Mouse (Mus musculus): ENCODE data around the gene Pan2. TPM values are rescaled to one million over a fixed set of nuclear protein-coding genes. Genes with fewer than 3 reads are reported as not detected.

The Pan2 gene
- polyA plus RNA-seq, 1 experiment from 2014 or later = 27.1 TPM

GRCm38 (mm10) chr10:128296370-128297090, 6.6 kb upstream of the Pan2 start:
- Histone ChIP-seq H3K9ac (no peak overlapping the region), H3K27ac (no peak overlapping the region; the same call in 1 of the 2 replicates), H3K9me3 (no peaks in the 10 kb centered on the region), H3K4me3 (replicated peaks) (no peak overlapping the region), H3K4me2 (no peak overlapping the region), H3K4me1 (no peaks in the 10 kb centered on the region), H3K27me3 (replicated peaks) (no peaks in the 10 kb centered on the region), H3K36me3 (peaks cover 7% of the 10 kb centered on the region; the same call in 1 of the 2 replicates)
- no peak for ATAC-seq (ENCODE audit: insufficient read depth, low FRiP score, low read depth)
- 64% methylated on average over 13 of the region's 13 CpGs for WGBS

- H3K9ac ChIP-seq = no peak overlapping the region
- no peak overlapping the region for H3K27ac ChIP-seq
- no peak overlapping the region for H3K4me3 ChIP-seq (replicated peaks)
- H3K27me3 ChIP-seq (replicated peaks) = no peaks in the 10 kb centered on the region
- peaks cover 2% of the 10 kb centered on the region; the same call in 1 of the 2 replicates for H3K36me3 ChIP-seq
- no peak for ATAC-seq (ENCODE audit: insufficient read depth, low FRiP score, low read depth)
- no peaks in the 10 kb centered on the region for H3K9me3 ChIP-seq
- peaks cover under 1% of the 10 kb centered on the region; the same call in 1 of the 2 replicates for H3K4me1 ChIP-seq
- H3K4me2 ChIP-seq = no peak overlapping the region
- WGBS = 67% methylated on average over 4 of the region's 4 CpGs
Observed at GRCm38 (mm10) chr10:128297221-128297620, 5.9 kb upstream of the Pan2 start.

GRCm38 (mm10) chr10:128297622-128298021, 5.5 kb upstream of the Pan2 start:
- Histone ChIP-seq H3K4me1 (peaks cover 5% of the 10 kb centered on the region; the same call in 1 of the 2 replicates), H3K4me3 (replicated peaks) (no peak overlapping the region), H3K27me3 (replicated peaks) (no peaks in the 10 kb centered on the region), H3K9me3 (no peaks in the 10 kb centered on the region), H3K9ac (no peak overlapping the region), H3K36me3 (no peaks in the 10 kb centered on the region), H3K27ac (no peak overlapping the region), H3K4me2 (no peak overlapping the region)
- peak; percentile 27; the same call in 1 of the 2 replicates for ATAC-seq (ENCODE audit: insufficient read depth, low FRiP score, low read depth)
- 56% methylated on average over 11 of the region's 11 CpGs for WGBS

GRCm38 (mm10) chr10:128298243-128298642, 4.9 kb upstream of the Pan2 start:
- no peak overlapping the region for H3K9ac ChIP-seq
- WGBS = 65% methylated on average over 6 of the region's 6 CpGs
- no peaks in the 10 kb centered on the region for H3K27me3 ChIP-seq (replicated peaks)
- no peak overlapping the region for H3K4me2 ChIP-seq
- no peak for ATAC-seq (ENCODE audit: insufficient read depth, low FRiP score, low read depth)
- no peaks in the 10 kb centered on the region for H3K36me3 ChIP-seq
- H3K27ac ChIP-seq = no peak overlapping the region
- H3K9me3 ChIP-seq = no peaks in the 10 kb centered on the region
- peaks cover 5% of the 10 kb centered on the region; the same call in 1 of the 2 replicates for H3K4me1 ChIP-seq
- H3K4me3 ChIP-seq (replicated peaks) = no peak overlapping the region

GRCm38 (mm10) chr10:128298702-128299171, 4.4 kb upstream of the Pan2 start, which contains the start of gene Il23a:
TSS of gene Il23a (minus strand) at chr10:128298752.
- Histone ChIP-seq H3K9me3 (no peaks in the 10 kb centered on the region), H3K36me3 (no peaks in the 10 kb centered on the region), H3K27me3 (replicated peaks) (no peaks in the 10 kb centered on the region), H3K9ac (no peak within 1 kb of the TSS), H3K27ac (no peak within 1 kb of the TSS), H3K4me3 (replicated peaks) (no peak within 1 kb of the TSS), H3K4me2 (no peak within 1 kb of the TSS), H3K4me1 (peaks cover 7% of the 10 kb centered on the region)
- no peak for ATAC-seq (ENCODE audit: insufficient read depth, low FRiP score, low read depth)
- 81% methylated on average over 11 of the region's 11 CpGs for WGBS

- H3K27ac ChIP-seq = peak overlapping the region; percentile 98
- peak overlapping the region; percentile 64 for H3K4me3 ChIP-seq (replicated peaks)
- H3K9ac ChIP-seq = peak overlapping the region; percentile 61; the same call in 1 of the 2 replicates
- H3K4me1 ChIP-seq = peaks cover 14% of the 10 kb centered on the region
- no peak for ATAC-seq (ENCODE audit: insufficient read depth, low FRiP score, low read depth)
- no peaks in the 10 kb centered on the region for H3K9me3 ChIP-seq
- no peaks in the 10 kb centered on the region for H3K36me3 ChIP-seq
- WGBS = 26% methylated on average over 3 of the region's 3 CpGs
- no peaks in the 10 kb centered on the region for H3K27me3 ChIP-seq (replicated peaks)
- peak overlapping the region; percentile 72 for H3K4me2 ChIP-seq
Observed at GRCm38 (mm10) chr10:128302357-128302756, 778 bp upstream of the Pan2 start.

- WGBS = under 1% methylated on average over 9 of the region's 9 CpGs
- H3K9me3 ChIP-seq = no peaks in the 10 kb centered on the region
- H3K27me3 ChIP-seq (replicated peaks) = no peaks in the 10 kb centered on the region
- H3K4me3 ChIP-seq (replicated peaks) = peak overlapping the region; percentile 64
- peak overlapping the region; percentile 61 for H3K9ac ChIP-seq
- H3K27ac ChIP-seq = peak overlapping the region; percentile 98
- H3K4me1 ChIP-seq = peaks cover 14% of the 10 kb centered on the region
- peak; percentile 52 for ATAC-seq (ENCODE audit: insufficient read depth, low FRiP score, low read depth)
- H3K4me2 ChIP-seq = peak overlapping the region; percentile 72
- H3K36me3 ChIP-seq = no peaks in the 10 kb centered on the region
Observed at GRCm38 (mm10) chr10:128302785-128303125, 380 bp upstream of the Pan2 start.

GRCm38 (mm10) chr10:128309654-128310053, 6.5 kb downstream of the Pan2 start:
- Histone ChIP-seq H3K4me2 (no peak overlapping the region), H3K4me3 (replicated peaks) (no peak overlapping the region), H3K27me3 (replicated peaks) (no peaks in the 10 kb centered on the region), H3K4me1 (0 out of 2 replicates have a peak, but pooled peaks cover 5% of the 10 kb centered on the region), H3K27ac (no peak overlapping the region), H3K9me3 (no peaks in the 10 kb centered on the region), H3K36me3 (peaks cover 30% of the 10 kb centered on the region), H3K9ac (no peak overlapping the region)
- ATAC-seq (ENCODE audit: insufficient read depth, low FRiP score, low read depth) = no peak
- WGBS = 83% methylated on average over 7 of the region's 7 CpGs

- H3K27ac ChIP-seq = peak overlapping the region; percentile 26; the same call in 1 of the 2 replicates
- no peak overlapping the region for H3K4me3 ChIP-seq (replicated peaks)
- H3K9me3 ChIP-seq = no peaks in the 10 kb centered on the region
- no peak overlapping the region for H3K4me2 ChIP-seq
- H3K27me3 ChIP-seq (replicated peaks) = no peaks in the 10 kb centered on the region
- no peak overlapping the region for H3K9ac ChIP-seq
- H3K4me1 ChIP-seq = 0 out of 2 replicates have a peak, but pooled peaks cover 5% of the 10 kb centered on the region
- peaks cover 34% of the 10 kb centered on the region for H3K36me3 ChIP-seq
- WGBS = 51% methylated on average over 11 of the region's 11 CpGs
- peak; percentile 54; the same call in 1 of the 2 replicates for ATAC-seq (ENCODE audit: insufficient read depth, low FRiP score, low read depth)
Observed at GRCm38 (mm10) chr10:128310177-128310576, 7.0 kb downstream of the Pan2 start.

- H3K9me3 ChIP-seq = no peaks in the 10 kb centered on the region
- no peak for ATAC-seq (ENCODE audit: insufficient read depth, low FRiP score, low read depth)
- H3K27me3 ChIP-seq (replicated peaks) = no peaks in the 10 kb centered on the region
- no peak overlapping the region for H3K4me2 ChIP-seq
- peaks cover 41% of the 10 kb centered on the region for H3K36me3 ChIP-seq
- H3K4me1 ChIP-seq = 0 out of 2 replicates have a peak, but pooled peaks cover 5% of the 10 kb centered on the region
- no peak overlapping the region for H3K9ac ChIP-seq
- no peak overlapping the region for H3K4me3 ChIP-seq (replicated peaks)
- WGBS = 68% methylated on average over 4 of the region's 4 CpGs
- H3K27ac ChIP-seq = no peak overlapping the region
Observed at GRCm38 (mm10) chr10:128310902-128311301, 7.8 kb downstream of the Pan2 start.

- Histone ChIP-seq H3K36me3 (peaks cover 45% of the 10 kb centered on the region), H3K27me3 (replicated peaks) (no peaks in the 10 kb centered on the region), H3K27ac (no peak overlapping the region), H3K4me1 (no peaks in the 10 kb centered on the region), H3K4me2 (no peak overlapping the region), H3K9ac (no peak overlapping the region), H3K4me3 (replicated peaks) (no peak overlapping the region), H3K9me3 (no peaks in the 10 kb centered on the region)
- no peak for ATAC-seq (ENCODE audit: insufficient read depth, low FRiP score, low read depth)
- WGBS = 92% methylated on average over 8 of the region's 8 CpGs
Observed at GRCm38 (mm10) chr10:128315578-128315977, 12.4 kb downstream of the Pan2 start.

GRCm38 (mm10) chr10:128321641-128322040, 18.5 kb downstream of the Pan2 start:
- ATAC-seq (ENCODE audit: insufficient read depth, low FRiP score, low read depth) = no peak

More at GRCm38 (mm10) chr10:128321641-128322040, 18.5 kb downstream of the Pan2 start:
- H3K9ac ChIP-seq = peak overlapping the region; percentile 32; the same call in 1 of the 2 replicates
- H3K36me3 ChIP-seq = peaks cover 27% of the 10 kb centered on the region
- WGBS = 47% methylated on average over 12 of the region's 12 CpGs
- H3K4me1 ChIP-seq = peaks cover 9% of the 10 kb centered on the region
- H3K27me3 ChIP-seq (replicated peaks) = no peaks in the 10 kb centered on the region
- H3K9me3 ChIP-seq = no peaks in the 10 kb centered on the region
- 0 out of 2 replicates have a peak overlapping the region, but pooled peaks have one; percentile 38 for H3K27ac ChIP-seq
- peak overlapping the region; percentile 81 for H3K4me2 ChIP-seq
- H3K4me3 ChIP-seq (replicated peaks) = peak overlapping the region; percentile 74
